Mouse (Mus musculus) E14TG2a.4 (cell line): Measurements from ENCODE around the gene Tenm4.

ENCODE experiments used
- CTCF ChIP-seq: conservative IDR thresholded peaks from 2 replicates; pipeline ENCODE4 v1.5.1; 2014; ENCODE audit warnings: low read length
- NANOG ChIP-seq: IDR thresholded peaks from 2 replicates; pipeline ENCODE4 v1.6.1; 2014; ENCODE audit warnings: borderline replicate concordance, low read length, mixed read lengths
- POU5F1 ChIP-seq: IDR thresholded peaks from 2 replicates; pipeline ENCODE4 v1.6.1; 2014; ENCODE audit warnings: low read length, borderline replicate concordance

GRCm38 (mm10) chr7:96720465-96720864 lies 549.4 kb downstream of the Tenm4 start:
- TF ChIP-seq CTCF (no peak), POU5F1 (no peak), NANOG (no peak)
